Mouse (Mus musculus) brain, embryonic 14.5 days (tissue): Measurements from ENCODE around the gene Plce1. TPM values are rescaled to one million over a fixed set of nuclear protein-coding genes. Genes with fewer than 3 reads are reported as not detected.

ENCODE experiments used
- DNase-seq: peaks from one replicate; pipeline ENCODE4 v3.0.0-alpha.2; 2011; ENCODE audit warnings: low read depth
- CTCF ChIP-seq: fragments of 200-500 bp; IDR thresholded peaks from 2 replicates; pipeline ENCODE4 v1.5.1; 2012; ENCODE audit warnings: inconsistent platforms, mild to moderate bottlenecking, moderate library complexity, borderline replicate concordance; ENCODE audit not compliant: insufficient read depth, insufficient read length; ENCODE audit errors: extremely low read depth
- POLR2A ChIP-seq: fragments of 200-500 bp; IDR thresholded peaks from 2 replicates; pipeline ENCODE4 v1.6.1; 2012; ENCODE audit warnings: mild to moderate bottlenecking, inconsistent platforms, borderline replicate concordance; ENCODE audit not compliant: poor library complexity, insufficient read depth, insufficient read length, severe bottlenecking; ENCODE audit errors: extremely low read depth
- polyA plus RNA-seq: library from polyadenylated mRNA; depleted of rRNA; stranded (reverse); fragments of >200 nt; gene quantifications from 2 replicates; pipeline ENCODE4 v1.2.3, GENCODE M21; 2012

The Plce1 gene
- polyA plus RNA-seq, 1 experiment, result 6.2 TPM

GRCm38 (mm10) chr19:38566156-38566555 lies 85.2 kb downstream of the Plce1 start:
- TF ChIP-seq POLR2A, result no peak
- DNase-seq, result no peak

GRCm38 (mm10) chr19:38566752-38567151 lies 85.8 kb downstream of the Plce1 start:
- DNase-seq, result peak; percentile 63
- TF ChIP-seq POLR2A (no peak), CTCF (peak; percentile 33; the same call in 1 of the 2 replicates)

GRCm38 (mm10) chr19:38567331-38567730 lies 86.4 kb downstream of the Plce1 start:
- TF ChIP-seq CTCF, result no peak
- TF ChIP-seq POLR2A, result no peak
- DNase-seq, result no peak

GRCm38 (mm10) chr19:38578554-38579146 lies 97.7 kb downstream of the Plce1 start:
- TF ChIP-seq CTCF, result no peak
- TF ChIP-seq POLR2A, result no peak
- DNase-seq, result peak; percentile 31

GRCm38 (mm10) chr19:38582861-38583260 lies 102.0 kb downstream of the Plce1 start:
- DNase-seq, result no peak
- TF ChIP-seq POLR2A (no peak), CTCF (no peak)

- no peak for TF ChIP-seq POLR2A
- no peak for TF ChIP-seq CTCF
Measured at GRCm38 (mm10) chr19:38587559-38587958, 106.7 kb downstream of the Plce1 start.

GRCm38 (mm10) chr19:38589466-38589865 lies 108.6 kb downstream of the Plce1 start:
- no peak for DNase-seq
- TF ChIP-seq POLR2A (no peak), CTCF (no peak)

More at GRCm38 (mm10) chr19:38587559-38587958, 106.7 kb downstream of the Plce1 start:
- peak; percentile 76 for DNase-seq

- TF ChIP-seq CTCF (no peak), POLR2A (no peak)
- no peak for DNase-seq
Measured at GRCm38 (mm10) chr19:38589941-38590340, 109.0 kb downstream of the Plce1 start.

GRCm38 (mm10) chr19:38592566-38593224 lies 111.8 kb downstream of the Plce1 start:
- no peak for DNase-seq
- TF ChIP-seq CTCF (no peak), POLR2A (no peak)

GRCm38 (mm10) chr19:38593225-38593897 lies 112.5 kb downstream of the Plce1 start:
- DNase-seq, result no peak

GRCm38 (mm10) chr19:38596096-38596495 lies 115.2 kb downstream of the Plce1 start:
- TF ChIP-seq CTCF (no peak), POLR2A (no peak)
- DNase-seq, result no peak

More at GRCm38 (mm10) chr19:38593225-38593897, 112.5 kb downstream of the Plce1 start:
- no peak for TF ChIP-seq CTCF
- TF ChIP-seq POLR2A, result no peak
